Mouse (Mus musculus): ENCODE data around the gene 4930469K13Rik.

Gene 4930469K13Rik

DNA sequence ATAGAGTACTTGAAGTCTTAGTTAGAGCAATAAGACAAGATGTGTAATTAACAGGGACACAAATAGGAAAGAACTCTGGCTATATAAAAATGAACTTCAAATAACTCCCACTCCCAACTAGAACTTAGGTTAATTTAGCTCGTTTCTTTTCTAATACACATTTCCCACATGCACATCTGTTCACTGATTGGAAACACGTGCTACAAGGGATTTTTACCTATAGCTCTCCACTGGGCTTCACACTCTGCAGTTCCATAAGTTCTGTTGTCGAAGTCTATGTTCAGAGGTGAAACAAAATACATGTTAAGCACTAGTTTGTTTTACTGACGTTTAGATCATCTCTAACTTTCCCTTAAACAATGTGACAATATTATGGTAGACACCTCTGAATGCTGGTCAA, 118.2 kb downstream of the 4930469K13Rik start:
- DNase-seq (ENCODE audit: low read depth), result no peak

DNA sequence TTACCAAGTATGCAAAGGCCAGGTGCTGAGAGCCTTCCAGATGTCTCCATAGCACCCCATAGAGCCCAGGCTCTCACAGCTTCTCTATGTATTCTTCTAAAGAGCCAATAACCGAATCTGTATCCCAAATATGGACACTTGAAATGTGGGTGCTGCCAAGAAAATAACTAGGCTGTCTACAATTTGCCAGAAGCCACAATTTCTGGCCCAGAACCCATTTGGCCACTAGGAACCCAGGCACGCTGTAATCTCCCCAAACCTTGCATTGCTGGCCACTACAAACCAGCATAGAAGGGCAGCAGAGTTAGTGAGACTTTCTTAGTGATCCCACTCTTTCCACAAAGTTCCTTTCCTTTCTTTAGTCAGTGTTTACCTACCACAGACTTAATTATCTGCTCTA, 123.2 kb downstream of the 4930469K13Rik start:
- DNase-seq (ENCODE audit: low read depth), result no peak

DNA sequence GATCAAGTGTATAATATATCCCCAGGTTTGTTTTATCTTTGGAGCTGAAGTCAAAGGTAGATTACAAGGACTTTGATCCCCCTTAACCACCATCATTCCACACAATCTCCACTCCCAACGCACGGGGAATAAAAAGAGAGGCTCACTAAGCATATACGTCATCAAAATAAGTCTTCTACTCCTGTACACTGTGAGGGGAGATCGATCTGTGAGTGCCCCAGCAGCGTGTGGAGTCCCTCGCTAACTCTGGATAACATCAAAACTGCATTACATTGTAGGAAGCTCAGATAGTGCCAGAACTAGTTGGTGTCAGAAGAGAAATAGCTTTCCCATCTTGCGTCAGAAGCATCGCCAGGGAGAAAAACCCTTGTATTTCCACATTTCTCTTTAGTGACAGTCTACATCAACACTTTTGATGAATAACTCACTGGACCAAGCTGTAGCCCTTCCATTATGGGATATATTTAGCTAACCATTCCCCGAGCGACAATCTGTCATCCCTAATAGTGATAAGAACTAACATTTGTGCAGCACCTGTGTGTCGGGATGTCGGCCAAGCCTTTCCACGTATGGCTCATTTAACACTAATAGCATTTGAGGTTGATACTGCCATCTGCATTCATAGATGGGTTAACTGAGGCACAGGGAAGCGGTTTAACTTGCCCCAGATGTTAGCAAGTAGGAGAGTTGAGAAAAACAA, 123.9 kb downstream of the 4930469K13Rik start:
- DNase-seq (ENCODE audit: low read depth), result no peak

DNA sequence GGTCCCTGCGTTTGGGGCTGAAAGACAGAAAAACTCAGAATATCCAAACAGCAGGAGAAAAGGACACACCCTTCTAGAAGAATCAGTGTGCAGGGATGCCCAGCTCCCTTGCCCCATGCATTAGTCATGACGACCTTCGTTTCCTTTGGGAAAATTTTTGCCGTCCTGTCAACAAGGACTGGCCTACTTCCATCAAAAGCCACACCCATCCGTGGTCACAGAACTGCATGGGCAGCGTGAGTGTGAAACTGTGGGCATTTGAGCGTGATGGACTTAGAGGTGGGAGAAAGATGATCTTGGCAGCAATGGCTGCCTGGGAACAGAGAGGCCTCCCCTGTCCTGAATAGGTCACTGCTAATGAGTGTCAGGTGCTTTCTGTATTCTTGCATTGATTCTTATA, 126.2 kb downstream of the 4930469K13Rik start:
- no peak for DNase-seq (ENCODE audit: low read depth)

DNA sequence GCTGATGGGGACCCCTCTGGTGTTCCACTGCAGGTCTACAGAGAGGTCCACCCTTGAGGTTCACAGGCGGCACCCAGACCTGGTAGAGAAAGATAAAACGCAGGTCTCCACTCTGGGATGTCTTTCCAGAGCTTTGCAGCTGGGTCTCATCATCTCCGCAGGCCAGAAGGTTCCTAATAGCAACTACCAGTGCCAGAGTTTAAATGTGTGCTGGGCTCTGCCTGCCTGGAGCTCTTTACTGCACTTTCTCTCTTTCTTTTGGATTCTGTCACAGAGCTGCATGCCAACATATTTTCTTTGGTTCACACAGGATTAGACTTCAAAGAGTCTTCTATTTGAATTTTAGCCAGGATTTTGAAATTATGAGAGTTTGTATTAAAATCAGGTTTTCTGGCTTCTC, 129.2 kb downstream of the 4930469K13Rik start:
- no peak for DNase-seq (ENCODE audit: low read depth)

DNA sequence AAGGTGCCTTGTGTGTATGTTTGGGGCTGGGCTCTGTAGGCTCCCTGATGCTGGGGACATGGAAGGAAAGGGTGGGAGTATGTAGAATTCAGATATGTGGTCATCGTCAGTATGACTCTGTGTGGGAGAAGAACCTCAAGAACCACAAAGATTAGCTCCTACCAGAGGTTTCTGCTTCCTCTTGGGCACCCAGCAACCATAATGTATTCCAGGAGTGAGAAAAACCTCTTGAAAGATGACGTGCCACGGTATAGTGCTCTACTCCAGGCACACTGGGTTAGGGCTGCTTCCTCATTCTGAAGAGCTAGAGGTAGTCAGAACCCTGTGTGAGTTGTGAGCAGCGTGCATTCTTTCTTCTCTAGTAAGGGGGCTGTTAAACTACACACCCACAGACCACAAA, 130.6 kb downstream of the 4930469K13Rik start:
- no peak for DNase-seq (ENCODE audit: low read depth)

DNA sequence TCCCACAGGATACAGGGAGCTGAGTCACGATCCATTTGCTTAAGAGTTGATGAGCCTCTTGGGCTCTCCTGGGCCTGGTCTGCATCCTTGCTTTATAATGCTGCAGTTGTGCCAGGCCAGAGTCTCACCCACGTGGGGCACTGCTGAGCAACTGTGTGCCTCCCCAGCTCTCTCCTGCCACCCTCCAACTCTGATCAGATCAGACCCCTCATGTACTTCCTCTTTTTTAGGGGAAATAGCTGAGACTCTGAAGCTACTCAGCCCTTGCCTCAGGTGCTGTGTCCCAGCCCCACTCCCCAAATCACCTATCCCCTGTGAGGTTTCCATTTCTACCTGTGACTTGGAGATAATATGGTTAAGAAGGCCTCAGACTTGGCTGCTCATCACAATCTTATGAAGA, 133.0 kb downstream of the 4930469K13Rik start:
- DNase-seq (ENCODE audit: low read depth), result peak; percentile 28

DNA sequence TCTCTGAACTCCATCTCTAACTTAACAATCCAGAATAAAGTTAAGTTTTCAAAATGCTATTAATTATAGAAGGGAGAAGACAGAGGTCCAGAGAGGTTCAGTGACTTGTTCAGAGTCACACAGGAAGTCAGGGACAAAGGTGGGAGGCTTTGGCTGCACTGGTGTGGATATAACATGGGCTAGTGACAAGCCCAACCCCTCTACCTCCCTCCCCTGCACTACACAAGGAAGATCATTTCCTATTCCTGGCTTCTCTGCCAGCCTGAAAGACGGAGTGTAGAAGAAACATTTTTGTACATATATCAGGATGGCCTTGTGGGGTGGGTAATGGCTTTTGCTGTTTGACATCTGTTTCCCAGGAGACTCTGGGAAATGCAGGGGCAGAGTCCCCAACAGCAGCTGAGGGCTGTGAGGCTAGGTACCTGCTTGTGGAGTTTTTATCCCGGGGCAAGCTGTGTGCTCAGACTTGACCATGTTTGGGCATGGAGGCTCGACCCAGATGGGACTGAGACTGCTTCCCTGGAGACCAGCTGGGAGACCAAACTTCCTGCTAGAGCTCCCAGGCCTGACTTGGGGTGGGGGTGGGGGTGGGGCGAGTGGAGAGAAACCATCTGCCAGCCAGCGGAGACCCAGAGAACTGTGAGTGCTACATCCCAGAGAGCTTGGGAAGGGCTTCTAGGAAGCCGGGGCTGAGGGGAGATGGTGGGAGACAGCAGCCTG, 135.5 kb downstream of the 4930469K13Rik start, which contains the start of gene Kcnmb1:
Kcnmb1 (plus strand) TSS at position 326 of the 720 bp plus-strand sequence.
- DNase-seq (ENCODE audit: low read depth), result no peak

DNA sequence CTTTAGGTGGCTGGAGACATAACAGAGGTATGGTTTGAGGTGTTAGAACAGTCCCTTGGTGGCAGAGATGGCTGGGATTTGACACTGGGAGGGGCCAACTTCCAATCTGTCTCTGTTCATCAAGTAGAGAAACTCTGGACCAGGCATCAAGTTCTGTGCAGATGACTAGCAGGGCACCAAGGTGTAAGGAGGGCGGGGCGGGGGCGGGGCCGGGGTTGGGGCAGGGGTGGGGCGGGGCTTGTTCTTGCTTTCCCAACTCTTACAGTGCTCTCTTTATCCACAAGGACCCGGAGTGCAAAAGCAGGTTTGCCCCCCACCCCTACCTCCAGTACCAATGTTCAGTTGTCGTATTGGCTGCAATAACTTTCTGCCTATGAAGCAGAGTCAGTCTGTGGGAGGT, 136.2 kb downstream of the 4930469K13Rik start:
- no peak for DNase-seq (ENCODE audit: low read depth)

DNA sequence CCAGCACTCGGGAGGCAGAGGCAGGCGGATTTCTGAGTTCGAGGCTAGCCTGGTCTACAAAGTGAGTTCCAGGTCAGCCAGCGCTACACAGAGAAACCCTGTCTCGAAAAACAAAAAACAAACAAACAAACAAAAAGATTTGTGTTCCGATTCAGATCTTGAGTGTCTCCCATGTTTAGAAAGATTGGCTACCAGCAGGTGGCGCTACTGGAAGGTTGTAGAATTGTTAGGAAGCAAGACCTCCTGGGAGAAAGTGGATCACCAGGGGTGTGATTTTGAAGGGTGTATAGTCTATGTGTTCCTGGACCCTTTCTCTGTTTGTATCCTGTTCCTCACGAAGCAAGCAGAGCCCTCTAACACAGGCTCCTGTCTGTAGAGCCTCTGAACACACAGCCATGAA, 139.6 kb downstream of the 4930469K13Rik start:
- DNase-seq (ENCODE audit: low read depth), result no peak

DNA sequence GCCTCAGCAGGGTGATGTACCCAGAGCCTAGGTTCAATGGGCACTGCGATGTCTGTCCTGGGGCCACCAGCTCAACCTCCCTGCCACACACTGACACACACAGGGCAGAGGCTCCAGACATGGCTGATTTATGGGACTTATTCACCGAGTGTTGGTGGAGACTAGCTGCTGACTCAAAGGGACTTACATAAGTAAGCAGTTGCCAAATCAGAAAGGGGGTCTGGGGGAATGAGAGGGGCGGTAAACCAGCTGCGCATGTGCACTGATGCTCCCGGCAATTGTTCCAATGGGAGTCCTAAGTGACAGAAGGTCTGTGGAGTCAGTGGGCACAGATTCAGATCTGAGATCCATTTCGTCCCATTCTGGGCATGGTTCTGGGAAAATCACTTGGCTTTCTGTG, 140.8 kb downstream of the 4930469K13Rik start:
- DNase-seq (ENCODE audit: low read depth), result no peak

DNA sequence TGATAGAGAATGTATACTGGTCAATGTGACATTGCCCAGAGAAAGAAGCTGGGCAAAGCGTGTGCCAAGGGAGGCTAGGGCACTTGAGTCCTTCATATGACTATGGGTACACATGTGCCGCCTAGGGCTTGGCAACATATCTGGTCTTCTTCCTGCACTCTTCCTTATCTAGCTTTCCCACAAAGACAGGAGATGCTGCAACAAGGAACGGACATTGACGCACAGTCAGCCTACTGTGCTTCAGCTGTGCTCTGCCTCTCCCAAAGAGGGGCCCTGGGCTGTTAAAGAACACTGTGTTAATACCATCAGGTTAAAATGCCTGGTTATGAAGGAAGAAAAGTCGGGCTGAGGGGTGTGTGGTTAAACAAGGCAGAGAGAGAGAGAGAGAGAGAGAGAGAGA, 141.7 kb downstream of the 4930469K13Rik start:
- no peak for DNase-seq (ENCODE audit: low read depth)

DNA sequence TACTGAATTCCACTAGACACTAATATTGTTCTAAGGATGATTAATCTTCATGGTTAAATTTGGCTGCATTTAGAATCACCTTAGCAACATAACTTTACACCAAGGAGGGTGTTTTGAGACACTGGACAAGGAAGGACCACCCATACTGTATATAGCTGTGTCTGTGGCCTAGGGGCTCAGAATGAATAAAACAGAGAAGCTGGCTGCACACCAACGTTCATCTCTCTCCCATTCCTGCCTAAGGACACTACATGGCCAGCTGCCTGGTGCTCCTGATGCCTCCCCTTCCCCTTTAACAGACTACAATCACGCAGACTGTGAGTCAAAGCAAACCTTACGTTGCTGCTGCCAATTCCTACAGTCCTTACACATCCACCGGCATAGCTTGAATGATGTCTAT, 142.4 kb downstream of the 4930469K13Rik start:
- no peak for DNase-seq (ENCODE audit: low read depth)

DNA sequence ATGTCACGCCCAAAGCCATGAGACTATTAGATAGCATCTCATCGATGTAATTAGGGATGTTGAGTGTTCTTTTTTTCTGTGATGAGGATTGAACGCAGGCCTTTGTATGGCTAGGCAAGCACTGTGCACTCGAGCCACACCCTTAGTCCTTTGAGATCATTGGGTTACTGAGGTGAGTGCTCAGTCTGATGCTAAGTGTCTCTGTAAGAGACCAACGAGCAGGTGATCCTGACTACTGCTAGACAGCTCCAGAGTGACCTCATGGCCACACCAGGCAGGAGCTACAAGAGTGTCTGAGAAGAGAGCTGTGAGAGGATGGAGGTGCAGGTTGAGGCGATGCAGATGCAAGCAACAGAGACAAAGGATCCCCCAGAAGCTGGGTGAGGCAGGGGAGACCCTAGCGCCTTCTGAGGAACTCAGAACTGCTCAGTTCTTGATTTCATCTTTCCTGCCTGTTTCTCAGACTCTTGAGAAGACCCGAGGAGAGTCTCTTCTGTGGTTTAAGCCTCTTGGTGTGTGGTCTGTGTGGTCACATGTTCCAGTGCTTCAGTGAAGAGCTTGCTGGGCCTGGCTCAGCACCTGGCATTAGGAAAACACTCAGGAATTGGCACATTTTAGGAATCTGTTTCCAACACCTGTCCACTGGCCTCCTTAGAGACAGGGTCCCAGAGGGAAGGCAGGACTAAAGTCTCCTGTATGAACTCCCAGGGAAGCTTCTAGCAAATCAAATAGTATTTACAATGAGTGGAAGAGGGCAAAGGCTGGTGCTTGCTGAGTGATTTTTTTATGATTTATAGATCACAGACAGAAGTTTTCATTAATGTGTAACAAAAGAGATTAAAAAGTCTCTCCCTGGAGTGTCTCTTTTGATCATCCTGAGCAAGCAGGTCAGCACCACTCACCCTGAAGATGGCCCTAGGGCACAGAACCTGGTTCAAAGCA, 146.4 kb downstream of the 4930469K13Rik start:
- DNase-seq (ENCODE audit: low read depth), result no peak

DNA sequence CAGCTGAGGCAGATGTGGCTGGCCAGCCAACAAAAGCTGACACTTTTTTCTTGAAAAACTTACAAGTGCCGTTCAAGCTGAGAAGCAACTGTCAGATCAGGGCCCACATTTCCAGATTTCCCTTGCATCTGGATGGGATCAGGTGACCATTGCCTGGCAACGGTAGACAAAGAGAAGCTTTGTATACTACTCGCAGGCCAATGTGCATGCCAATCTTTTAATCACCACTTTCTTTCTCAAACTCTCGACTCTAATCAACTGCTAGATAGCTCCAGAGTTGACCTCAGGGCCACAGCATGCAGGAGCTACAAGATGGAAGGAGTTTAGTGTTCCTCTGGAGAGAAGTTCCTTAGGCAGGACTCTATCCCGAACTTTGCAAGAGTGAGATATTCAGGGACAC, 147.2 kb downstream of the 4930469K13Rik start:
- DNase-seq (ENCODE audit: low read depth), result no peak

DNA sequence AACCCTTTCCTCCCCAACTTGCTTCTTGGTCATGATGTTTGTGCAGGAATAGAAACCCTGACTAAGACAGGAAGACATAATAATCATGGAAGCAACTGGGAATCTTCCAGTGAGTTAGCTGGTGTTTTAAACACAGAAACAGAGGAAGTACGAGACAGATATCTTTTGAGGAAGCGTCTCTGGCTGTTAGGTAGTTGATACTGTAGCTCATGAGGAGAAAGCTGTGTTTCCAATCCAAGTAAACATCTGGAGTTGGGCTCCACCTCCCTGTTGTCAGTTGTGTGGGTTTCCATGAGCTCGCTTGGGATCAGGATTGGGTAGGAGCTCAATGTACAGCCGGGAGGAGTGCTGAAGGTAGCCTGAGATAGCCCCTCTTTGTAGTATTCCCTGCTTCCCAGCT, 151.9 kb downstream of the 4930469K13Rik start:
- DNase-seq (ENCODE audit: low read depth), result no peak

DNA sequence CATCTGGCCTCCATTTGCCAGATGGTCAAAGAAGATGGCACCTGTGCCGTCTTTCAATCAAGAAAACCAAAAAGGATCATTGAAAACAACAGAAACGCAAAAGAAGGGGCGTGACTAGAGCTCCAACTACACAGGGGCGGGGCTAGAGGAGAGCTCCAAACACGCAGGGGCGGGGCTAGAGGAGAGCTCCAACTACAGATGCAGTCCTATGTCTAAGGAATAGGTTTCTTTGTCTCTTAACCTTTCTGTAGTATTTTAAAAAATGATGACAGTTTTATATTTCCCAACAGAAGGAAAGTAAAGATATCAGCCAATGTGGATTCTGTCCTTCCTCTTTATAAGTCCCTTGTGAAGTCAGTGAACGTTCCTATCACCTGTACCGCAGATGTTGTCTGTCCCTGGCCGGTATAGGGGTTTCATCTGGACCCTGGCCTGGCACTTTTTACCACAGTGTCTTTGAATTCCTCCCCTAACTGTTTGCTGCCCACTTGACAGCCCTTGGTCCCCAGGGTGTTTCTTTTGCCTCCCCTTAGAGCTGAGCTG, 153.5 kb downstream of the 4930469K13Rik start:
- no peak for DNase-seq (ENCODE audit: low read depth)

DNA sequence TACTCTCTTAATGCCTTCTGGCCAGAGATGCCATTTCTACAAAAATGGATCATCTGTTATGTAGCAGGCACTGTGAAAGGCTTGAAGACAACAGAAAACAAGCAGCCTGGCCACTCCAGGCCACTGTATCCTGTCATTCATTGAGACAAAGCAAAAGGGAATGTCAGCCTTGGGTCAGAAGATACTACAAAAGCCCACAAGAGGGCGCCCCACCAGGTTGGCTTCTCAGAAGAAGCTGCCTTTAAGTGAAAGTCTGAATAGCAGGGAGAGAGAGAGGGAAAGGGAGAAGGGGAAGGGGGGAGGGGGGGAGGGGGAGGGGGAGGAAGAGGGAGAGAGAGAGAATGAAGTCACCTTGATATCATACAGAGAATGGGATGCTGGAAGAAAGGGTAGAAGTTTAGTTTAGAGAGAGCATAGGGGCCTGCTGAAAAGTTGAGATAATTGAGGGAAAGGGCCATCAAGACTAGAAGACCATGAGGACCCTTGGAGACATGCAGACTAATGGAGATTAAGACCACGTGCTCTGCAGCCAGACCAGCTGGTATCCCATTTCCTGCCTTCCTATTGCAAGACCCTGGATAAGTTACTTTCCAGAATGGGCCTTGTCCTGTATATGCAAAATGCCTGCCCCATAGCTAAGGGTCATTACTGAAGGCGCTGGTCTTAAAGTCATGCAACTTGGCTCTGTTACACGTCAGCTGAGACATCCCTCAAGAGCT, 154.1 kb downstream of the 4930469K13Rik start:
- DNase-seq (ENCODE audit: low read depth), result no peak

DNA sequence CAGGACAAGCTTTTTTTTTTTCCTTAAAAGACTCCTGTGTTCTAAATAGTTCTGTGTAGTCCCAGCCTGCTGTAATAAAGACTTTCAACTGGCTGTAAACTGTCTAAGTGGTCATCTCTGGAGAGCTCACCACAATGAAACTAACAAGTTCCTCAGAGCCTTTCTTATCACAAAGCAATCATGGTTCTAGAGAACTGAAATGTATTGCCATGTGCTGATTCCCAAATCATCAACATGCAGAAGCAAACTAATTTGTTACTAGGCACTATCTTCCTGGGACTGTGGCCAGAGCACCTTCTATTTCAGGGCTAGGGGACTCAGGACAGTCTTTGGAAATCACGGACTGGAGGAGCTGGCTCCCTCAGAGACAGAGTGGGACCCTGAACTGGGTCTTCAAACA, 154.8 kb downstream of the 4930469K13Rik start:
- DNase-seq (ENCODE audit: low read depth), result no peak

DNA sequence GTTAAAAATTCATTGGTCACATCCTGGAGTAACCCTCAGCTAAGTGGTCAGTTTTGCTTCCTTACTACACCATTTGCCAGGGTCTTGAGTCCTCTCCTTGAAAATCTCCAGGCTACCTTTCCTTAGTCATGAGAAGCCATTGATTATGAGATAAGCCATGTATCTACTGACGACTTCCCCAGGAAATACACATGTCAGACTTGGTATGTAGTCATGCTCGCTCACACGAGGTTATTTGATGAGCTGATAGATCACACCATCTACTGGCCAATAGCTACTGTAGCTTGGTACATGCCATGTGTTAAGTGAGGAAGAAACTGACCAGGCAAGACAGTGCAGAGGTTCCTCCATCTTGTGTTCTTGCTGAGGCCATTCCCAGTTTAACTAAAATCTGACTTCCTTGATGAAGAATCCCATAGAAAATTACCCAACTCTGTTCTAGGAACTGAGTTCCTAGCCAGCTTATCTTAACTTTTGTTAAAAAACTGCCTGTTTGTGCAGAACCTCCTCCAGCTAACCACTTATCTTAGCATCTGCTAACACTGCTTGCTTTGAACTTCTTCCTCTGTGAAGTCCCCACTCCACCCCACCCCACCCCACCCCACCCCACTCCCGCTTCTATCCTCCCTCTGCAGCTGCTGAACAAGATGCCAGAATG, 158.8 kb downstream of the 4930469K13Rik start:
- no peak for DNase-seq (ENCODE audit: low read depth)
